28 mouse cellular contexts compared by ENCODE assay signal in the genomic region with DNA sequence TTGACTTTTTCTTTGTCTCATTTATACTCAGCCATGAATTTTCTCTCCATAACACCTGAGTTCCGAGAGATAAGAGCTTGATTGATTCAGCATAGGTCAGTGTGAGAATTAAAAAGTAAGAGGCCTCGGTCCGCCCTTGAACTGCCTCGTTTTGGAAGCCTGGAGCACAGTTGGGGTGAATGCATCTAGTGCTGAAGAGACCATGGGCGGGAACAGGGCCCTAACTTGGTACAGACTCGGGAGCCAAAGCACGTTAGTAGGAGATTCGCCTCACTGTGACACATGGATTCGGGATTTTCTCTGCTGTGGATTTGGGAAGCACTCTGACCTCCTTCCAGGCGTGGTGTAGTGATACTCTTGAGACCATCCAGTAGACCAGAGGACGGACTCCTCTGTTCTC. TPM values are rescaled to one million over a fixed set of nuclear protein-coding genes. Genes with fewer than 3 reads are reported as not detected.
DNase-seq lines count a peak whose midpoint lies in the region; ATAC-seq and TF ChIP-seq lines count a peak whose summit lies in the region.
"Had no signal": no experiment of that assay in that cellular context is flagged by ENCODE, and none has a peak within 500 bp of the region (broad histone marks: within the 10 kb centered on the region; RNA-seq: fewer than 3 reads in every experiment).

No protein-coding gene starts in this region.

- no peaks in the 10 kb centered on the region for H3K9me3 ChIP-seq in erythroblast, embryonic 14.5 days (ENCODE audit: control insufficient read depth, low read length)
- no peaks in the 10 kb centered on the region for H3K9me3 ChIP-seq in liver, embryonic 16.5 days (replicated peaks; ENCODE audit: control insufficient read depth, low read length)
- H3K9me3 ChIP-seq: embryonic facial prominence, embryonic 12.5 days; G1E; hindbrain, embryonic 10.5 days; hindbrain, embryonic 15.5 days; limb, embryonic 13.5 days had no signal

- WGBS in liver, adult 2 months = 27% methylated on average over 11 of the region's 11 CpGs
- 81% methylated on average over 11 of the region's 11 CpGs for WGBS in bone marrow, adult 2 months
- 65% methylated on average over 11 of the region's 11 CpGs for WGBS in liver, embryonic 16.5 days (ENCODE audit: insufficient replicate concordance)

- peak overlapping the region; percentile 54 for H3K4me3 ChIP-seq in erythroblast, embryonic 14.5 days (replicated peaks)
- peak overlapping the region; percentile 37 for H3K4me3 ChIP-seq in liver, adult 2 months (ENCODE audit: insufficient read depth, low read depth, low read length)
- no peak overlapping the region for H3K4me3 ChIP-seq in bone marrow, adult 2 months (replicated peaks; ENCODE audit: control insufficient read depth, low read depth, low read length)
- H3K4me3 ChIP-seq in liver, embryonic 16.5 days (ENCODE audit: low read depth, low read length) = peak overlapping the region; percentile 35
- H3K4me3 ChIP-seq: embryonic facial prominence, embryonic 12.5 days; hindbrain, embryonic 10.5 days; hindbrain, embryonic 15.5 days; limb, embryonic 13.5 days had no signal

- H3K4me2 ChIP-seq in liver, embryonic 16.5 days (ENCODE audit: low read depth, low read length) = peak overlapping the region; percentile 53
- H3K4me2 ChIP-seq: embryonic facial prominence, embryonic 12.5 days; hindbrain, embryonic 15.5 days; limb, embryonic 13.5 days; lung, embryonic 14.5 days; midbrain, embryonic 11.5 days had no signal

- peaks cover 54% of the 10 kb centered on the region for H3K36me3 ChIP-seq in erythroblast, embryonic 14.5 days (ENCODE audit: control insufficient read depth)
- peaks cover 47% of the 10 kb centered on the region for H3K36me3 ChIP-seq in liver, adult 2 months (ENCODE audit: control insufficient read depth, insufficient read depth, low read length)
- no peaks in the 10 kb centered on the region for H3K36me3 ChIP-seq in liver, embryonic 16.5 days (ENCODE audit: control insufficient read depth, insufficient read depth)
- H3K36me3 ChIP-seq: embryonic facial prominence, embryonic 12.5 days; hindbrain, embryonic 10.5 days; hindbrain, embryonic 15.5 days; limb, embryonic 13.5 days had no signal

- no peak for ATAC-seq in erythroblast, adult 5-6 weeks (replicated peaks; ENCODE audit: low FRiP score, poor library complexity, severe bottlenecking)
- no peak for ATAC-seq in liver, embryonic 16.5 days (ENCODE audit: low read depth)
- ATAC-seq: forebrain, embryonic 16.5 days; inflammation-experienced regulatory T-cells, adult 6 months; midbrain, embryonic 16.5 days; Patski had no signal

- no peaks in the 10 kb centered on the region for H3K27me3 ChIP-seq in erythroblast, embryonic 14.5 days (ENCODE audit: control insufficient read depth)
- no peaks in the 10 kb centered on the region for H3K27me3 ChIP-seq in liver, adult 2 months (ENCODE audit: control insufficient read depth, insufficient read depth, low read length)
- no peaks in the 10 kb centered on the region for H3K27me3 ChIP-seq in liver, embryonic 16.5 days (ENCODE audit: control insufficient read depth, insufficient read depth, low read depth, low read length)
- H3K27me3 ChIP-seq: hindbrain, embryonic 15.5 days; Patski had no signal

- peaks cover 44% of the 10 kb centered on the region for H3K79me2 ChIP-seq in liver, adult 2 months (ENCODE audit: control insufficient read depth, insufficient read depth, low read length)

- peaks cover 83% of the 10 kb centered on the region for H3K4me1 ChIP-seq in erythroblast, embryonic 14.5 days (ENCODE audit: control insufficient read depth)
- H3K4me1 ChIP-seq in liver, adult 2 months (ENCODE audit: control insufficient read depth, insufficient read depth, low read length) = peaks cover 9% of the 10 kb centered on the region
- peaks cover 11% of the 10 kb centered on the region for H3K4me1 ChIP-seq in bone marrow, adult 2 months (ENCODE audit: control insufficient read depth, insufficient read depth, low read length)
- H3K4me1 ChIP-seq in liver, embryonic 16.5 days (ENCODE audit: control insufficient read depth, low read depth, low read length) = peaks cover 71% of the 10 kb centered on the region

- peak; percentile 64 for DNase-seq in liver, adult 2 months (ENCODE audit: extremely low read depth, low read depth, low spot score)
- DNase-seq in liver = no peak
- no peak for DNase-seq in layer of hippocampus, adult 11-12 months (ENCODE audit: low spot score)
- DNase-seq: adrenal gland, postnatal 14 days; cerebellum, adult 2 months; cerebellum, postnatal 25 days; gastrocnemius, postnatal 25 days; heart, adult 18-20 months; heart, postnatal 14 days; kidney, adult 11 months; kidney, postnatal 36 days; lung, embryonic 14.5 days; thymus, postnatal 4 days had no signal

- no peak for TF ChIP-seq POLR2A in liver, adult 2 months (IDR thresholded peaks at IDR 0.05; ENCODE audit: extremely low read depth, insufficient read depth, low read length)
- TF ChIP-seq POLR2A in bone marrow, adult 2 months (IDR thresholded peaks at IDR 0.05; ENCODE audit: borderline replicate concordance, control insufficient read depth, low read depth, low read length) = no peak

- peak overlapping the region; percentile 66 for H3K9ac ChIP-seq in liver, adult 2 months (ENCODE audit: low read depth, low read length)
- H3K9ac ChIP-seq in liver, embryonic 16.5 days (ENCODE audit: low read depth, low read length) = peak overlapping the region; percentile 47
- H3K9ac ChIP-seq: embryonic facial prominence, embryonic 12.5 days; hindbrain, embryonic 15.5 days; limb, embryonic 13.5 days; lung, embryonic 14.5 days had no signal

- peak overlapping the region; percentile 70 for H3K27ac ChIP-seq in liver, adult 2 months (replicated peaks; ENCODE audit: insufficient read depth, low read depth, low read length)
- H3K27ac ChIP-seq in bone marrow, adult 2 months (ENCODE audit: control insufficient read depth, insufficient read depth, low read depth, low read length, poor library complexity) = peak overlapping the region; percentile 29; the same call in 1 of the 2 replicates
- peak overlapping the region; percentile 84 for H3K27ac ChIP-seq in liver, embryonic 16.5 days (ENCODE audit: low read length)
- H3K27ac ChIP-seq: embryonic facial prominence, embryonic 12.5 days; hindbrain, embryonic 10.5 days; hindbrain, embryonic 15.5 days; limb, embryonic 13.5 days; stomach, postnatal 0 days had no signal

- TF ChIP-seq CTCF in liver, adult 2 months (IDR thresholded peaks at IDR 0.05; ENCODE audit: low read depth, low read length) = no peak
- no peak for TF ChIP-seq CTCF in bone marrow, adult 2 months (IDR thresholded peaks at IDR 0.05; ENCODE audit: control insufficient read depth, insufficient read depth, low read length)

RNA-seq across cellular contexts. Expression of a gene that starts 4.6 kb away (rescaled TPM):
- polyA plus RNA-seq in erythroblast, embryonic 14.5 days (2012) = 2.0 and 2.8 TPM in 2 replicates
- total RNA-seq in erythroblast, adult 5-6 weeks (2015; ENCODE audit: low replicate concordance) = 393 and 430 TPM in 2 replicates
- 573 and 623 TPM in 2 replicates for total RNA-seq in erythroblast, adult 5-6 weeks (2017; ENCODE audit: low replicate concordance)
- total RNA-seq in liver, adult 2 months (2014; rRNA removed) = 447 and 506 TPM in 2 replicates
- 322 and 338 TPM in 2 replicates for polyA plus RNA-seq in liver, adult 2 months (2012; rRNA removed)
- polyA plus RNA-seq in bone marrow, adult 2 months (2011; ENCODE audit: insufficient read depth, insufficient read length, low replicate concordance, missing spikeins) = 39.8 and 45.2 TPM in 2 replicates
- polyA plus RNA-seq in liver, embryonic 16.5 days (2015; fragmentation: Nextera tagmentation; extraction: Ambion mirVana) = 139 and 168 TPM in 2 replicates

Comparison
In these comparisons a context has a peak if more than half of its experiments do, and no peak if none do; other contexts are left out.
1. H3K27ac ChIP-seq: peak in every context shown above with its lines; median percentile 84 in liver, embryonic 16.5 days; 70 in liver, adult 2 months; 29 in bone marrow, adult 2 months.
2. RNA of a gene that starts 4.6 kb away (polyA plus RNA-seq): 322 to 338 TPM in liver, adult 2 months, 139 to 168 TPM in liver, embryonic 16.5 days and 39.8 to 45.2 TPM in bone marrow, adult 2 months; 2.0 to 2.8 TPM in erythroblast, embryonic 14.5 days; every median in the first group is over 10 times any median in the second.